Mouse (Mus musculus): ENCODE measurements around the gene Mid2. TPM values are rescaled to one million over a fixed set of nuclear protein-coding genes. Genes with fewer than 3 reads are reported as not detected.

The Mid2 gene
- 0.83 and 1.0 TPM in 2 replicates for polyA plus RNA-seq (2012; rRNA removed)

DNA sequence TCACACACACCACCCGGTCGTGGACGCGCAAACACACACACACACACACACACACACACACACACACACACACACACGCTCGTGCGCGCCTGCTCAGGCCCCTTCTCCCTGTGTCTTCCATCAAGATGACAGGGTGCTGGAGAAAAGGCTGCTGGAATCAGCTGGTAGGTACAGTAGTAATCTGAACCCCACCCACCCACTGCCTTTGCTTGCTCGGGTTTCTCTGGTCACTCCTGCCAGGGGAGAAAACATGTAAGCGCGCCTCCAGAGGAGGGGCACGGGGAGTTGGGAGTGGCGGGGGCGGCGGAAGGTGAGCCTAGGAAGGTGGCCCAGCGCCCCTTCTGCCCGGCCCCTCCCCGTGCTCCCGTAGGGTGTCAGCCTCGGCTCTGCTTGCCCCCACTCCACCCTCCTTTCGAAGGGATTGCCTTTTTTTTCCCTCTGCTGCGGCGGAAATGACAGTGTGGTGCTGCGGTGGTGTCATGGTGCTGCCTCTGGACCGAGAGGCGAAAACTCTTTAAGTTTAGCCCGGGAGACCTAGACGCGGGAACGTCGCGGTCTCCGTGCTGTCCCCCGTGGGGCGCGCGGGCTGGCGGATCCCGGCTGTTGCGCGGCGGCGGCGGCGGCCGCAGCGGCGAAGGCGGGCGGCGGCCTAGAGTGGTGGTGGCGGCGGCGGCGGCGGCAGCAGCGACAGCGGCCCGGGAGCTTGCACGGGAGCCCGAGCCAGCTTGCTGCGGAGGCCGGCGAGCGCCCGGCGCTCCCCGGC is at the start of gene Mid2:
Mid2 (plus strand) TSS at position 121 of the 763 bp plus-strand sequence.
- H3K27ac ChIP-seq (ENCODE audit: control insufficient read depth, insufficient read depth, low read depth, low read length) = peak within 1 kb of the TSS; percentile 70
- H3K27me3 ChIP-seq (ENCODE audit: control insufficient read depth, insufficient read depth, low read length) = no peaks in the 10 kb centered on the region
- H3K4me3 ChIP-seq (ENCODE audit: control insufficient read depth, low read depth, low read length) = peak within 1 kb of the TSS; percentile 88
- H3K4me1 ChIP-seq (ENCODE audit: control insufficient read depth, insufficient read depth, low read length) = no peaks in the 10 kb centered on the region
- H3K36me3 ChIP-seq (ENCODE audit: control insufficient read depth, insufficient read depth, low read length) = no peaks in the 10 kb centered on the region
- no peak for TF ChIP-seq POLR2A (IDR thresholded peaks at IDR 0.05; ENCODE audit: control insufficient read depth, low read depth, low read length)
- TF ChIP-seq CTCF (IDR thresholded peaks at IDR 0.05; ENCODE audit: control insufficient read depth, insufficient read depth, insufficient replicate concordance, low read depth, low read length) = no peak

GRCm38 (mm10) chrX:140624875-140625594 is 39.4 kb upstream of the Mid2 start:
- Histone ChIP-seq H3K4me1 (ENCODE audit: control insufficient read depth, insufficient read depth, low read length) (peaks cover 5% of the 10 kb centered on the region), H3K4me3 (ENCODE audit: control insufficient read depth, low read depth, low read length) (peak overlapping the region; percentile 53), H3K36me3 (ENCODE audit: control insufficient read depth, insufficient read depth, low read length) (no peaks in the 10 kb centered on the region), H3K27me3 (ENCODE audit: control insufficient read depth, insufficient read depth, low read length) (no peaks in the 10 kb centered on the region), H3K27ac (ENCODE audit: control insufficient read depth, insufficient read depth, low read depth, low read length) (peak overlapping the region; percentile 77)
- TF ChIP-seq CTCF (IDR thresholded peaks at IDR 0.05; ENCODE audit: control insufficient read depth, insufficient read depth, insufficient replicate concordance, low read depth, low read length) (no peak), POLR2A (IDR thresholded peaks at IDR 0.05; ENCODE audit: control insufficient read depth, low read depth, low read length) (no peak)

DNA sequence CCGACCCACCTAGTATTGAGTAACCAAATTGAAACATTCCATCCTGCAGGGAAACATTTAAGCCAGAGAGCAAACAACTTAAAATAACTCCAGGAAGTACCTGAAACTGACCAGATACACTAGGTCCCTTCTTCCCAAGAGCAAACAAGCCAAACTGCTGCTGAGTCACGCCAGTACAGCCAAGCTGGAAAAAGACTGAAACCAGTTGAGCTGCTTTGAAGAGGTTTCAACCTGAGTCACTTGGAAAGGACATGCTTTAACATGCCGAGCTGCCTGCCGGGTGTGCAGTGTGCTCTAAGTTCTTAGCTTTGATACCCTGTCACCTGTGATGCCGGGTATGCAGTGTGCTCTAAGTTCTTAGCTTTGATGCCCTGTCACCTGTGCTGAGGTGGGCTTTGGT is 26.4 kb upstream of the Mid2 start:
- Histone ChIP-seq H3K4me1 (ENCODE audit: control insufficient read depth, insufficient read depth, low read length) (no peaks in the 10 kb centered on the region), H3K36me3 (ENCODE audit: control insufficient read depth, insufficient read depth, low read length) (no peaks in the 10 kb centered on the region), H3K4me3 (ENCODE audit: control insufficient read depth, low read depth, low read length) (no peak overlapping the region), H3K27me3 (ENCODE audit: control insufficient read depth, insufficient read depth, low read length) (no peaks in the 10 kb centered on the region), H3K27ac (ENCODE audit: control insufficient read depth, insufficient read depth, low read depth, low read length) (no peak overlapping the region)
- TF ChIP-seq POLR2A (IDR thresholded peaks at IDR 0.05; ENCODE audit: control insufficient read depth, low read depth, low read length) = no peak
- no peak for TF ChIP-seq CTCF (IDR thresholded peaks at IDR 0.05; ENCODE audit: control insufficient read depth, insufficient read depth, insufficient replicate concordance, low read depth, low read length)

GRCm38 (mm10) chrX:140639592-140639991 is 24.8 kb upstream of the Mid2 start:
- no peak overlapping the region for H3K27ac ChIP-seq (ENCODE audit: control insufficient read depth, insufficient read depth, low read depth, low read length)
- no peaks in the 10 kb centered on the region for H3K36me3 ChIP-seq (ENCODE audit: control insufficient read depth, insufficient read depth, low read length)
- no peaks in the 10 kb centered on the region for H3K27me3 ChIP-seq (ENCODE audit: control insufficient read depth, insufficient read depth, low read length)
- no peaks in the 10 kb centered on the region for H3K4me1 ChIP-seq (ENCODE audit: control insufficient read depth, insufficient read depth, low read length)
- no peak for TF ChIP-seq POLR2A (IDR thresholded peaks at IDR 0.05; ENCODE audit: control insufficient read depth, low read depth, low read length)
- TF ChIP-seq CTCF (IDR thresholded peaks at IDR 0.05; ENCODE audit: control insufficient read depth, insufficient read depth, insufficient replicate concordance, low read depth, low read length) = no peak
- H3K4me3 ChIP-seq (ENCODE audit: control insufficient read depth, low read depth, low read length) = no peak overlapping the region

DNA sequence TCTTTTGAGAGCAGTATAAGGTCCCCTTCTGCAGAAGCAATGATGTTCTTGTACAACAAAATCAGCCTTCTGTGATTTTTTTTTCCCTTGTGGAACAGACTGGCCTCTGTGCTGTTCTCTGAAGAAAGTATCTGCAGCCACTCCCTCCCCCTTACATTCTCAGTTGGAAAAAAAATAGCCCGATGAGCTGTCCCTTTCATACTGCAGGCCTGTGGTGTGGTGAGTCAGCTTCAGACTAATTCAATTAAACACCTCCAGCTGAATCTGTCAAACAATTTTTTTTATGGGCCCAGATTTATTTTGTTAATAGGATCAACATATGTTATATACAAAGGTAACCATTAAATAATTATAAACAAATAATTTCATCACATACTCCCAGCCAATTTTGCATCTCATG is 3.7 kb upstream of the Mid2 start:
- Histone ChIP-seq H3K4me3 (ENCODE audit: control insufficient read depth, low read depth, low read length) (no peak overlapping the region), H3K27me3 (ENCODE audit: control insufficient read depth, insufficient read depth, low read length) (no peaks in the 10 kb centered on the region)
- TF ChIP-seq CTCF (IDR thresholded peaks at IDR 0.05; ENCODE audit: control insufficient read depth, insufficient read depth, insufficient replicate concordance, low read depth, low read length) (no peak), POLR2A (IDR thresholded peaks at IDR 0.05; ENCODE audit: control insufficient read depth, low read depth, low read length) (no peak)

DNA sequence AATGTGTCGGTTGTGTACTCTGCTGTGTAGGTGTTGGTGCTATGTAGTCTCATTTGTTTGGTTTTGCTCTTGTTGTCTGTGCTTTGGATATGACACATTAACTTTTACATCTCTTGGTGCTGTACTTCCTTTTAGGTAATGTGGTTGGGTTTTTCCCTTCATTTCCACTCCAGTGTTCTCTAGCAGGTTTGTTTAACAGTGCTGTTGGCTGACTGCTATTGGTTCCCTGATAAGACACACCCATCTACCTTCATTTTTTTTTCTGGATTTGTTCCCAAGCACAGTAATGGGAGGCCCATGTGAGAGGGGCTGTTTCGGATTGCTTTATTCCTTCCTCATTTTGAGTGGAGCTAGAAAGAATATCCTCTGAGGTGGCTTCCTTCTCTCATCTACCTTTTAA is 883 bp upstream of the Mid2 start:
- Histone ChIP-seq H3K36me3 (ENCODE audit: control insufficient read depth, insufficient read depth, low read length) (no peaks in the 10 kb centered on the region), H3K4me3 (ENCODE audit: control insufficient read depth, low read depth, low read length) (no peak overlapping the region), H3K27ac (ENCODE audit: control insufficient read depth, insufficient read depth, low read depth, low read length) (no peak overlapping the region), H3K27me3 (ENCODE audit: control insufficient read depth, insufficient read depth, low read length) (no peaks in the 10 kb centered on the region), H3K4me1 (ENCODE audit: control insufficient read depth, insufficient read depth, low read length) (no peaks in the 10 kb centered on the region)
- TF ChIP-seq POLR2A (IDR thresholded peaks at IDR 0.05; ENCODE audit: control insufficient read depth, low read depth, low read length) (no peak), CTCF (IDR thresholded peaks at IDR 0.05; ENCODE audit: control insufficient read depth, insufficient read depth, insufficient replicate concordance, low read depth, low read length) (no peak)

More for the DNA sequence above, 3.7 kb upstream of the Mid2 start:
- Histone ChIP-seq H3K36me3 (ENCODE audit: control insufficient read depth, insufficient read depth, low read length) (no peaks in the 10 kb centered on the region), H3K27ac (ENCODE audit: control insufficient read depth, insufficient read depth, low read depth, low read length) (no peak overlapping the region), H3K4me1 (ENCODE audit: control insufficient read depth, insufficient read depth, low read length) (no peaks in the 10 kb centered on the region)

- no peaks in the 10 kb centered on the region for H3K36me3 ChIP-seq (ENCODE audit: control insufficient read depth, insufficient read depth, low read length)
- TF ChIP-seq POLR2A (IDR thresholded peaks at IDR 0.05; ENCODE audit: control insufficient read depth, low read depth, low read length) (no peak), CTCF (IDR thresholded peaks at IDR 0.05; ENCODE audit: control insufficient read depth, insufficient read depth, insufficient replicate concordance, low read depth, low read length) (no peak)
- no peaks in the 10 kb centered on the region for H3K27me3 ChIP-seq (ENCODE audit: control insufficient read depth, insufficient read depth, low read length)
- H3K4me1 ChIP-seq (ENCODE audit: control insufficient read depth, insufficient read depth, low read length) = no peaks in the 10 kb centered on the region
- H3K4me3 ChIP-seq (ENCODE audit: control insufficient read depth, low read depth, low read length) = peak overlapping the region; percentile 88
- peak overlapping the region; percentile 70 for H3K27ac ChIP-seq (ENCODE audit: control insufficient read depth, insufficient read depth, low read depth, low read length)
Measured at GRCm38 (mm10) chrX:140665242-140665810, 927 bp downstream of the Mid2 start.
